Mouse (Mus musculus): ENCODE data around the gene Cbarp.
"Not testable (repeated sequence)": the region's sequence is repeated elsewhere in the genome, so short reads cannot be mapped to it uniquely, and the experiment has no call there.

Gene Cbarp

DNA sequence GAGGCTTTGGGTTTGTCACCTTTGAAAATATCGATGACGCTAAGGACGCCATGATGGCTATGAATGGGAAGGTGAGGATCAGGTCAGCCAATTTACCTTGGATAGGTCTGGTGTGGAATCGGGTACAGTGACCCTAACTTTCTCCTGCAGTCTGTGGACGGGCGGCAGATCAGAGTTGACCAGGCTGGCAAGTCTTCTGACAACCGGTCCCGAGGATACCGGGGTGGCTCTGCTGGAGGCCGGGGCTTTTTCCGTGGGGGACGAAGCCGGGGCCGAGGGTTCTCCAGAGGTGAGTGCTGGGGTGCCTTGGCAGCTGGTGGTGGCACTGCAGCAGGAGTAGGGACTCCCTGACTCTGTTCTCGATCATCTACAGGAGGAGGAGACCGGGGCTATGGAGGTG is 29.4 kb upstream of the Cbarp start:
- peak in 1 of 2 experiments; percentile 68 for DNase-seq

DNA sequence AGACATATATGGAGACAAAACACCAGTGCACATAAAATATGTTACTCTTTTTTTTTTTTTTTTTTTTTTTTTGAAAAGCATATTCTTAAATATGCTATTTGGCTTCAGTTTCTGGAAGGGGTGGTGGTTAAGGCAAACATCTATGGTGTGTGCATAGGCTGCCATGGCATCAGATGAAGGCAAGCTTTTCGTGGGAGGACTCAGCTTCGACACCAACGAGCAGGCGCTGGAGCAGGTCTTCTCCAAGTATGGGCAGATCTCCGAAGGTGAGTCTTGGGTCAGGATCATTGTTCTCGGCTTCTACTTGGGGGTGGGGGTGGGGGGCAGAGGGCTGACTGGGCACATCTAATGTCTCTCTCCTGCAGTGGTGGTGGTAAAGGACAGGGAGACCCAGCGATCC is 29.0 kb upstream of the Cbarp start:
- no peak for DNase-seq

DNA sequence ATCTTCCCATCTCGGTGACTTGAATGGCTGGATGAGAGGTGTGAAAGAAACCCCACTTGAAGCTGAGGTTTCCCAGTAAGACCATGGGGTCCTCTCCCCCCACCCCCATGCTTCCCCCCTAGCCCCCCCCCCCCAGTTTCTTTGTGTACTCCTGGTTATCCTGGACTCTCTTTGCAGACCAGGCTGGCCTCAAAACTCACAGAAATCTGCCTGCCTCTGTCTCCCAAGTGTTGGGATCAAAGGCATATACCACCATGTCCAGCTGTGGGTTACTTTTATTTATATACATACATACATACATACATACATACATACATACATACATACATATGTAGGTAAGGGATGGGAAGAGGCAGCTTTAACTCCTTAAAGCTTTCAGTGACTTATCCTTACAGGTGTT is 28.4 kb upstream of the Cbarp start:
- DNase-seq = peak in 1 of 2 experiments; percentile 36

DNA sequence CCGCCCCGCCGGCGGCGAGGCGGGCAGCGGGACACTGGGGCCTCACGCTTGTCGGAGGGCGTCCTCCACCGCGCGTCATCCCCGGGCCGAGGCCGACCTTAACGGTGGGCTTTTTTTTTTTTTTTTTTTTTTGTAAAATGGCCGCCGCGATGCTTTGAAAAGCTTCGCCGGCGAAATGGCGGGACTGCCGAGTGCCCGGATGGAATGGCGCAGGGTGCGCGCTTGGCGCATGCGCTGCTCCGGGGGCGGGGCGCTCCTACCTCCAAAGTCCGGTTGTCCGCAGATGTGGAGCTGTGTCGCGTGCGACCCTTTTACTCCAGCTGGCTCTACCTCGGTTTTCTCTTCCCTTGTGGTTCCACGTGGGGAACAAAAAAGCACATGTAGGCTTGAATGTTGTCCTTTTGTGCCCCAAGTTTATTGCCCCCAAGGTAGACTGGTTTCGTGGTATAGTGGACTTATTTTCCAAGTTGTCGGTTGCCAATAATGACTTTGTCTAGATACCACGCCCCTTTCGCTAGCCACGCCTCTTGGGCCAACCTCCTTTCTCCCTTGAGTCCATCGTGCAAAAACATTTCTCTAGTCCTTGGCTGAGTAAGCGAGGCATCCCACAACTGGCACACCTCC is 27.5 kb upstream of the Cbarp start:
- DNase-seq = peak; percentile 95 to 96

DNA sequence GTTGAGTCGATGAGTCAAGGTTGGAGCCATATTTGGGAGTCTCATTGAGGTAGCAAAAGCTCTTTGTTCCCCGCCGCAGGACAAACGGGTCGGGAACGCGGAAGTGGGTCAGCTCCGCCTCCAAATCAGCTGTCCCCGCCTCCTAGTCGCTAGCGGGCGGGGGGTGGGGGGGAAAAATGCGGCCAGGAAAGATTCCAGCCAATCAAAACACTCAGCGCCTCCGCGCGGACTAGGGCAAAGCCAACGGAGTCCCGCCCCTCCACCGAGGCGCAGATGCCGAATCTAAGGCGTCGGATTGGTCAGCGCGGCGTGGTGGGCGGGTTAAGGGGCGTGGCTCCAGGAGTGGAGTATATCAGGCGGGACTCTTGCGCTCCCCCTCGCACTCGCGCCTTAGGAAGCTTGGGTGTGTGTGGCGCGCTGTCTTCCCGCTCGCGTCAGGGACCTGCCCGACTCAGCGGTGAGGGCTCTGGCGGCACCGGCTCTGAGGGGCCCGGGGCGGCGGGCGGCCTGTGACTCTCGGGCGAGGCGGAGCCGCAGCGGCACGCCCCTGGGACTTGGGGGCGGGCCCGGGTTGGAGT is 26.9 kb upstream of the Cbarp start:
- DNase-seq = peak; percentile 99

DNA sequence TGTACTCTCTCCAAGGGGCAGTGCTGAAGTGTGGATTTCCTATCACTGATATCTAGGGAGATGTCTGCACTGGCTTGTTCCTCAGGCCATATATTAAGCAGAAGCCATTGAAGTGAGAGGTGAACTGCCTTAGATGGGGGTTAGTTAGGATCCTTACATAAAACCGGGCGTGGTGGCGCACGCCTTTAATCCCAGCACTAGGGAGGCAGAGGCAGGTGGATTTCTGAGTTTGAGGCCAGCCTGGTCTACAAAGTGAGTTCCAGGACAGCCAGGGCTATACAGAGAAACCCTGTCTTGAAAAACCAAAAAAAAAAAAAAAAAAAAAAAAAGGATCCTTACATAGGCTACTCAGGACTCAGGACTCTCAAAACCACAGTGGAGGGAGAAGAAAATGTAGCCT is 25.5 kb upstream of the Cbarp start:
- DNase-seq = not testable (repeated sequence)

DNA sequence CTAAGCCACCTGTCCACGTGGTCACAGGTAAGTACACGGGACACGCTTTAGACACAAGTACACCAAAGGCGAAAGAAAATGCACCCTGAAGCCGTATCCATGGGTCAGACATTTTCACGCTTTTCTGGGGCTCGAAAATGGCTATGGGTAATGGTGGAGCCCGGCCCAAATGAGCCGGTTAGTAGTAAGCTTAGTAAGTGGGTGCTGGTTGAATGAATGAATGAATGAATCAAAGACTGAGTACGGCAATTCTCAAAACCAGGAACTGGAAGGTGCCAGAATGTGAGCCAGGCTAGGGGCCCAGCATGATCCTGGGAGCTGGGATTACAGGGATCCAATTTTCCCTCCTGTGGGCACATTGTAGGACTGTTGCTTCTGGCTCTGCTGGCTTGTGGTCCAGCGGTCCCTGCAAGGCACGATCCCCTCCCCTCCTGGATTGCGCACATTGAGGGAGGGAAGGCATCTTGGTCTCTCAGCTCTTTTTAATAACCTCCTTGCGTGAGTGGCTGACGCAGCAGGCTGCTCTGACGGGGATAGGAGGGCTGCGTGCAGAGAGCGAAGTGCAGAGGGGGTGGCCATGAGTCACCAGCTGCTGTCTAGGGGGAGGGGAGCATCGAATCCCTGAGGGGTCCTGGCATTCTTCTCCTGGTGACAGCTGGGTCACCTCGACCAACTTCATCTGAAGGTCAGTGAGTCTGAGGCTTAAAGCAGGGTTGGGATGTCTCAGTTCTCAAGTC is 24.9 kb upstream of the Cbarp start, which contains the start of gene Cirbp:
TSS of gene Cirbp (plus strand) at position 594 of the 737 bp plus-strand sequence.
- DNase-seq = peak; percentile 54 to 84

DNA sequence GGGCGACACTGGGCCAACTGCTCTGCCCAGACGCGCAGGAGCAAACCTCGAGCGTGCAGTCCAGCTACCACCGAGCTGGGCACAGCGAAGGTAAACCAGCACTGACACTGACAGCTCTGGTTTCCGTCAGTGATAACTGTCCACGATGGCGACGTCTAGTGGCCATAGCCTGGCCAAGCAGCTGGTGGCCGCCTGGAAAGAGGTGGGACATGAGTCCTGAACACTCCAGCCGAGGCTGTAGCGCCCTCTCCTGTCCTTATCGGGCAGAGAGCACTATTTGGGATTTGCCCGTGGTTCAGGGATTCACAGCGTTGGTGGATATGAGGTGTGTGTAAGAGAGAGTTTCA is 24.3 kb upstream of the Cbarp start:
- DNase-seq = peak; percentile 97 to 99

DNA sequence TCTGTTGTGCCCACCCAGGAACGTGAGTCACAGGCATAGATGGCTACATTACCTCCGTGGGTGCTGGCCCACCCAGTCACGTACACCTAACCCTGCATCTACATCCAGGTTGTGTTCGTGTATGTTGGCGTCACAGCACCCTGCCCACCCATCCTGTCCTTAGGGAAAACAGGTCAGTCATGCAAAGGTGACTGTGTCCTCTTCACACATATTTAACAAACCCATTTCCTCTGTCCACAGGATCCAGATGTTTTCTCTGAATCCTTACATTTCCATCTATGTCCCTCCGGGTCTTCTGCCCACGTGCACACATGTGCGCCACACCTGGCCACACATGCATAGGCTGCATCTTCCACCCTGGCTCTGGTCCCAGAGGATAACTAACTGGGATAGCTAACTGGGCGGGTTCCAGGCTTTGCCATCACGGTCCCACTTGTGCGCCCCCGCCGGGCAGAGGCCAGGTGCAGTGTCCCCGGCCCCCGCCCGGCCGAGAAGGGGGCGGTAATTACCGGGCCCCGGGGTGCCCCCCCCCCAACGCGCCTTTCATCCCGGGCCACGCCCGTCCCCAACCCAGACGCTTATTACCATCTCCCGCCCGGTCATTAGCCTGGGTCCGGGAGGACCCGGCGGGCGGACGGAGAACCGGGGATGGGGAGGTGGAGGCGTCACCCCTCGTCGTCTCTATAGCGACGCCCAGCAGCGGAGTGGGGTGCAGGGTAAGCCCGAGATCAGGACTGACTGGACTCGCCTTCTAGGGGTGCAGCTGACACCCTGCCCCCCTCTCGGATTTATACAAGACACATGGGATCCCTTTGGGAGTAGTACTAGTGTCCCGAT is 23.7 kb upstream of the Cbarp start:
- DNase-seq = peak; percentile 41 to 74

DNA sequence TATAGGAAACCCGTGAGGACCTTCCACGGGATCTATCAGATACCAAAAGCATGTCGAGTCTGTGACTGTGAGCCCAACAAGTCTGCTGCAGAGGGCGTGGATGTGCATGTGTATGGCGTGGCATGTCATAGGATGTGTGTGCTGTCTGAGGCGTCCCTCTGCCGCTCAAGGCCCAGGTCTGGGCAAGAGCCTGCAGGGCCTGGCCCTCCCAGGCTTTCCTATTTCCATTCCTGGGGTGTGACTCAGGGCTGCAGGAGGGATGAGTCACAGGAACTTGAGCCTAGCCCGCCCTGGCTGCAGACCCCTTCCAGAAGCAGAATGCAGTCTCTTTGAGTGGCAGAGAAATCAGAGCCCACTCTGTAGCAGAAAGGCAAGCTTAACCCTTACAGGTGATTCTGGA is 23.1 kb upstream of the Cbarp start:
- DNase-seq = peak in 1 of 2 experiments; percentile 58

DNA sequence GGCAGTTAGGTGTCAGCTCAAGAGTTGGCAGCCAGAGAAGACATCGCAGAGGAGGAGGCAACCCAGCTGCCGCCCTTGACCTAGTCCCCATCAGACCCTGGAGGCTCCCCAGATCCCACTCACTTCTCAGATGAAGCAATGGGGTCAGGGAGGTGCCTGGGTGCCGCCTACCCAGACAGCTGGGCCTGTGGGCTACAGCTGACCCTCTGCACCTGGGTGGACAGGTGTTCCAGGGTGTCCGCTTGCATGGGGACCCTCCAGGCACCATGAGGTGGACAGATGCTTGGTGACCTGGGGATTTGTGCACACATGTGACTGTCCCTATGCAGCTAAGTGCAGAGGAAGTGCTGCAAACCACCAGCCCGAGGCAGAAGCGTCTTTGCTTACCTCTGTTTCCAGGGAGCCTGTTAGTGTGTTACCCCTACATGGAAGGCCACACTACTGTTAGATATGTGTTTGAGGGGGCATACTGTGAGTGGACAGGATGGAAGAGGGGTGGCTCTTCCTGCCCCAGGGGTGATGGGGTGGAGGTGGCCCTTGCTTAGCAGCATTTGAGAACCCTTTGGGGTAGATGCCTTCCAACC is 22.2 kb upstream of the Cbarp start:
- DNase-seq = peak in 1 of 2 experiments; percentile 42

DNA sequence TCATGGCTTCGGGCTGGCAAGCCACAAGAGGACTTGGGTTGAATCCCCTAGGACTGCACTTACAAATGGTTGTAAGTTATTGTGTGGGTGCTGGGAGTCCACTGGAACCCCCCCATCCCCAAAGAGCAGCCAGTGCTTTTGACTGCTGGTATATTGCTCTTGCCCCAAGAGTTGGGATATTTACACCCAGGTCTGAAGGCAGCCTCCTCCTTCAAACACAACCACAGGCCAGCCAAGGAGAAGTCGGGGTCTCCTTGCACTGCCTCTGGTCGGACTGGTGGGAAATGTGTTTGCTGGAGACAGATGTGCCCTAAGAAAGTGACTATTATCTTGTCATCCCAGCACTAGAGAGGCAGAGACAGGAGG is 21.6 kb upstream of the Cbarp start:
- DNase-seq = peak in 1 of 2 experiments; percentile 30

DNA sequence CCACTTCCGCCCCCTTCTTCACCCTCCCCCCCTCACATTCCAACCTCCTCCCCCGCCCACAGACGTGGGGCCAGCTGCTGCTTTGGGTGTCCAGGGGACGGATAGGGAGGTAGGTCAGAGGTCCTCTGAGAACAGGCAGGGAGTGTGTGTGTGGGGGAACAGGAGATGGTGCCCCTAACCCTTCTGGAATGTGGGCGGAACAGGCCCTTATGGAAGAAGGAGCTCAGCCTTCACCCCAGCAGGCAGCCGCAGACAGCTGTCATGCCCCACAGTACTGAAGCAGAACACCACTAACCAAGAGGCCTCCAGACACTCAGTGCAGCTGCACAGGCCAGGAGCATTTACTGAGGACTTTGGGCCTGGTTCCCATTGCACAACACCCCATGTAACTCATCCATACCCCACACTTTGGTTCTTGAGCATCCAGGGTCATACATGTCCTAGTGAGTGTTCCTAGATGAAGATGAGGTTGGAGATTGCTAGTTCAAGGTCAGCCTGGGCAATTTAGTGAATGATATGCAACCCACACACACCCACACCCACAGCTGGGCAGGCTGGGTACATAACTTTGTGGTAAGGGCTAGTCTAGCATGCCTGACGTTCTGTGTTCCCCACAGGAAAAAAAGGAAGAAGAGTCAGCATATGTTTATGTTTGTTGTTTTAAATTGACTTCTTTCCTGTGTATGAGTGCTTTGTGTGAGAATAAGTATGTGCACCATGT is 21.0 kb upstream of the Cbarp start:
- peak; percentile 54 to 81 for DNase-seq

DNA sequence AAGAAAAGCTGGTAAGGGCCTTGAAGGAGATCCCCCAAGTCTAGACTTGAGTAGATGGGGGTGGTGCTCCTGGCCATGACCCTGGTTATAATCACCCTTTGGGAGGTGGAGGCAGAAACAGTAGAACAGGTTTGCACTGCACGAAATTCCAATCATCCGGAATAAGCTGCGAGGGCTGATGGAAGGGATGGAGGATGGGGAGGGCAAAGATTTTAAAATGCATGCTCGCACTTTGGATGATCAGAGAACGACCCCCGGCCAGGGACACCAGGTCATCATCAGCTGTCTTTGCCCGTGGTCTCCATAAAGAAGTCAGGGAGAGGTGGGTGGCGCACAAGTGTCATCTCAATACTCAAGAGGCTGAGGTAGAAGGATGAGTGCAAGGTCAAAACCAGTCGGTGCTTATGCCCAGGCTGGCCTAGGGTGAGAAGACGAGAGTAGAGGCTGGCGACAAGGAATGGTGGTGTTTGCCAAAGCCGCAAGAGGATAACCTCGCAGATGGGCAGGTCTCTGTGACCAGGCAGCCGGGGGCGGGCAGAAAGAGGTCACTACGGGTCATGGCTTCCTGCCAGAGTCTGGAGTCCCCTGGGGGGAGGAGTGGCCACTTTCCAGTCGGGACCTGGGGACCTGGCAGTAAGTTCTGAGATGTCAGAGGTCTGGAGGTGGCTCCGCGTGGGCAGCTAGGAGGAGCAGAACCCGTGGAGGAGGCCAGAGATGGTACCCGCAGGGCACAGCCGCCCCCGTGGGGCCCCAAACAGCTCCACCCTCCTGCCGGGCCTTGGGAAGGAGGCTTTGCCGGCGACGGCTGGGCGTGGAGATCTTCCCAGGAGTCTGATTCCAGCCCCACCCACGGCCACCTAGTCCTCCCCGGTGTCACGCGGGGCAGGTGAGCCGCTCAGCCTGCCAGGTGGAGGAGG is 20.1 kb upstream of the Cbarp start:
- peak; percentile 96 to 98 for DNase-seq

DNA sequence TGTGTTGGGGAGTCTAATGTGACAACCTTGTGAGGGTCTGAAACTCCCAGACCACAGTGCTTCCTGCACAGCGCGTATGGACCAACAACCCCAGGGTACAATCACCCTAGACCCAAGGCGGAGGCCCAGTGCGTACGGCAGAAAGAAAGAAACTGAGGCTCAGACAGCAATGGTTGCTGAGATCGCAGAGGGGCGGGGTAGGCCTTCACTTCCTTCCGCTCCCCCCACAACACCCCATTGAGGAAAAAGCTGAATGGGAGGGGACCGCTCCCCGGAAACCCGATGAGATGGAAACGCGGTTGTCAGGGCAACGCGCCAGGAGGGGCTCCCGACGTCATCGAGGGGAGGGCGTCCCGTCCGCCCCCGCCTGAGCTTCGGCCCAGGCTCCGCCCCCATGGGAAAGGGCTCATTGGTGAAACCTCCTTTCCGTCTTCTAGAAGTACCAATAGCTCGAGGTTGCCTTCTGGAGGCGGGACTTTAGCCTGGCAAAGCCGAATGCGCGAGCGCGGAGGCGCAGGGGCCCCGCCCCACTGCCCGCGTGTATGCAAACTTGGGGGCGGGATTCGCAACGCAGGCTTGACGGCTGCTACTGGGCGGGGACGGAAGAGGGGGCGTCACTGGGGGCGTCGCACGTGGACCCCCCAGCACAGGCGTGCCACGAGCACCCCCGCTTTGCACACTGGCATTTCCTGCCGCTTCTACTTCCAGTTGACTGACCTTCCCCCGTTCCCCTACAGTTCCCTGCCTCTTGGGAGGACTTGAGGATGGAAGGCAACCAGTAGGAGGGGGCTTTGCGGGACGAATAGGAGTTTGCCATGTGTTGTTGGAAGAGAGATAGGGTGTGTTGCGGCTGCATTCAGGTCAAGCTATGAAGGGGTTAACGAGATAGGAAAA is 19.2 kb upstream of the Cbarp start:
- peak; percentile 98 to 99 for DNase-seq

DNA sequence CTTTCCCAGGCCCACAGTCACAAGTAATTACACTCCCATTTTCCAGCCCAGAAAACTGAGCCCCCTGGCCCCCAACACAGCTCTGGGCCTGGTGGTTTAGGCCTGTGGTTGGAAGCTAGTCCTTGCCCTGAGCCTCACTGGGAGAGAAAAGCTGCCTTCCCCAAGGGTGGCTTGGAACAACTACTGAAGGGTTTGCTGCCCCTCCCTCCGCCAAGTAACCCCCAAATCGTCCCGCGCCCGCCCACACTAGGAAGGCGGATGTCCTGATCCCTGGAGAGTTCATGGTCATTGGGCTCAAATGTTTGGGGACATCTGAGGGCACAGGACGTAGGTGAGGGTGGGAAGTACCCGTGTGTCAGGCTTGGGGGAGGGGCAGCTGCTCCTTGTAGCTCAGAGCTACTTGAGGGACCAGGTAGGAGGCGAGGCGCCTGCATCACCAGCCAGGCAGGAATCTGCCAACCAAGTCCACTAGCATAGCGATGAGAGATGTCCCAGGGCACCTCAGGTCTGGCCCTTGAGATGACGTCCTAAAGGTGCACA is 18.5 kb upstream of the Cbarp start:
- DNase-seq = peak; percentile 74 to 87

DNA sequence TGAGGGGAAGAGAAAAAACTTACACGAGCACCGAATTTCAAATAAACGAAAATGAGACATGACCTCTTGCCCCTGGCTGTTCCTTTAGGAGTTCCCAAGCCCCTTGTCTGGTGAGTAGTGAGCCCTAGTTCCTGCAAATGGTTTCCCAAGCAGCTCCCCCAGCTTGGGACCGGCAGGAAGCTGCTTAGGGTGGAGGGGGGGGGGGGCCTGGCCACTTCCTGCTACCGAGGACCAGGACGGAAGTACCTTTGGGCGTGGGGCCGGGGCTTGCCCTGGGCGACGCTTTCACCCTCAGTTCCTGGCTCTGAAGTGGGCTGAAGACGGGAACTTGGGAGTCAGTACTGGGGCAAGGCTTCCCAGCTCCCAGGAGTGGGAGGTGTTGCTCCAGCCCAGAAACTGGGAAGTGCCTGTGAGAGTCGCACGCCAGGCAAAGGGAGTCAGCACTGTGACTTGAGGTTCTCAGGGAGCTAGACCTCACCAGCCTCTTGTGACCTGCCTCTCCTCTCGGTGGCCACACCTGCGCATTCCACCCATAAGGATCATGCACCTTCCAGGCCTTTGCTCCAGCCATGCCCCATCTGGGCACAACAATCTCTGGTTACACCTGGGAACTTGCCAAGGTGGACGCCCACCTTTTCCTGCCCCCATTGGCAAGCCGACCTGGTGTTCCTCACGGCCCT is 17.8 kb upstream of the Cbarp start:
- DNase-seq = peak; percentile 75 to 90

DNA sequence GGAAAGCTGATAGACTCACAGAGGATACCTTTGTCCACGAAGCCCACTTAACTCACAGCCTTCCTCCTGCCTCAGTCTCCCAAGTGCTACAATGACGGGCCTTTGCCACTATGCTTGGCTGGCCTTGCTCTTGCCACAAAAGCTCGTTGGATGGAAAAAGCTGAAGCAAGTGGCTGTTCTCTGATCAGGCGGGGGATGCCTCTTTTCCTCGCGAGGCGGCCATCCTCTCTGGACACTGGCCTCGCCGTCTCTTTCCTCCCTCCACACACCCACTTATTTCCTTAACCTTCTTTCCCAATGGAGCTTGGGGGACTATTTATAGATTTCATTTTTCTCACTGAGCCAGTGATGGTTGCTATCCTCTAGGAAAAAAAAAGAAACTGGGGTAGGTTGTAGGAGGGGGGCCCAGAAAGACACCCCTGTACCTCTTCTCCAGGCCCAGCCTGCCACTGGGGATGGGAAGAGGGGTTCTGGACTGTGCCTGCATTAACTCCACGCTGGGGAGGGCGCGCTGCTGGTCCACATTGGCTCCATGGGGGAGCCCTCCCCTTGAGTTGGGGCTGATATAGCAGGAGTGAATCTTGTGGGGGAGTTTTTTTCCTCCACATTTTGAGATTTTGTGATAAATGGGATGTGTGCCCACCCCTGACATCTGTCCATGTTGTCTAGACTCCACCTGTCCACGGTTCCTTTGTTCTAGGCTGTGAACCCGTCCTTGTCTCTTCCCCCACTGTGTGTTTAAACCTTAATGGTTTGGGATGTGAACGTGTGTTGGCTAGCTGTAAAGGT is 16.7 kb upstream of the Cbarp start:
- DNase-seq = no peak
